9 mouse cellular contexts compared by ENCODE assay signal in the genomic region with DNA sequence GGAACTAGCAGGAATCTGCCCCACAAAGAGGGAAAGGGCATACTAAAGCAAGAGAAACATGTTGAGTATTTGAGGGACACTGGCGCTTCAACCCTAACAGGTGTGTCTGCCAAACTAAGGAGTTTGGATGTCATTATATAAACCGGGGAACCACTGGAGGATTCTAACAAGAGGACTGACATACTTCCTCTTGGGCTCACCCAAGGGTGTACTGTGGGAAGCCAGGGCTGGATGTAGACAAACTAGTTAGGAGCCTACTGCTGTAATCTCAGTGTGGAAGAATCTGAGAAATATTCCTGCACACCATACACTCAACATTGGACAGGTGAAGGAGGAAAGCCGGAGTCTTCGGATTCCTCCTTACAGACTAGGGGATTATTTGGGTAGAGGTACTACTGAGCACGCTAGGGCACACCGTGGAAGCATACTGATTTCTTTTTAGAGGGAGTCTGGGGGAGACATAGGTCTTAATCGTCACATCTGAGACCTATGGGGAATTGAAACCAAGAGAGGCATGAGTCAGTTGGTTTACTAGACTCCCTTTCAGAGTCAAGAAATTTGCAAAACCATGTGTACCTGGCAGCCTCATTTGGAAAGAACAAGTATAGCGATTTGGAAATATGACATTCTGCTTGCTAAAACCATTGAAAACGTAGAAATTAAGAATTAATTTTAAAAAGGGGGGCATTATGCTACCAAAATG. TPM values are rescaled to one million over a fixed set of nuclear protein-coding genes. Genes with fewer than 3 reads are reported as not detected.
DNase-seq lines count a peak whose midpoint lies in the region; ATAC-seq and TF ChIP-seq lines count a peak whose summit lies in the region.
"Had no signal": no experiment of that assay in that cellular context is flagged by ENCODE, and none has a peak within 500 bp of the region (broad histone marks: within the 10 kb centered on the region; RNA-seq: fewer than 3 reads in every experiment).

No protein-coding gene starts in this region.

- no peak for TF ChIP-seq CTCF in gastrocnemius, adult 2 months (IDR thresholded peaks at IDR 0.05)
- no peak for TF ChIP-seq CTCF in G1E (IDR thresholded peaks at IDR 0.05; ENCODE audit: low read depth, low read length)

- 68% methylated on average over 9 of the region's 9 CpGs for WGBS in hindbrain, embryonic 11.5 days

- peaks cover 36% of the 10 kb centered on the region for H3K4me1 ChIP-seq in G1E (ENCODE audit: insufficient read depth, low read depth, low read length)
- H3K4me1 ChIP-seq in hindbrain, embryonic 11.5 days (replicated peaks; ENCODE audit: control insufficient read depth, insufficient read depth, low read length) = 0 out of 2 replicates have a peak, but pooled peaks cover 2% of the 10 kb centered on the region

- peak overlapping the region; percentile 52 for H3K4me2 ChIP-seq in hindbrain, embryonic 11.5 days (replicated peaks; ENCODE audit: low read depth, low read length)

- H3K27me3 ChIP-seq in G1E (ENCODE audit: insufficient read depth, low read length) = no peaks in the 10 kb centered on the region
- H3K27me3 ChIP-seq in hindbrain, embryonic 11.5 days (ENCODE audit: control insufficient read depth, insufficient read depth, low read length) = no peaks in the 10 kb centered on the region
- H3K27me3 ChIP-seq: Patski had no signal

- peak overlapping the region; percentile 54; the same call in 1 of the 2 replicates for H3K9ac ChIP-seq in hindbrain, embryonic 11.5 days (ENCODE audit: low read depth, low read length)

- intact Hi-C loops in gastrocnemius, adult 2 months (cut with DNase I) = loop anchor here (1.0 to 5.0 kb wide), 2 partner anchors 54 to 174 kb away; partner anchors contain the start of gene G3bp2

- H3K36me3 ChIP-seq in G1E (replicated peaks) = peaks cover 24% of the 10 kb centered on the region
- H3K36me3 ChIP-seq in hindbrain, embryonic 11.5 days (ENCODE audit: control insufficient read depth, insufficient read depth, low read length) = no peaks in the 10 kb centered on the region

- H3K27ac ChIP-seq in gastrocnemius, adult 2 months = peak overlapping the region; percentile 99
- no peak overlapping the region for H3K27ac ChIP-seq in hindbrain, embryonic 11.5 days (ENCODE audit: low read depth, low read length)

- ATAC-seq in G1E (ENCODE audit: extremely low read depth, insufficient number of reproducible peaks, low FRiP score, poor library complexity, severe bottlenecking) = no peak
- ATAC-seq in hindbrain, embryonic 11.5 days (ENCODE audit: low FRiP score) = no peak
- ATAC-seq in megakaryocyte progenitor cell, adult 5-6 weeks (replicated peaks; ENCODE audit: poor library complexity) = peak; percentile 11; the same call in 1 of the 2 replicates

- DNase-seq in gastrocnemius, adult 2 months = no peak
- DNase-seq in gastrocnemius, postnatal 25 days = no peak
- DNase-seq in G1E (ENCODE audit: low spot score) (no peak), adipocyte (ENCODE audit: low spot score) (no peak)
- DNase-seq in hindbrain, embryonic 11.5 days (ENCODE audit: low spot score) = no peak
- DNase-seq in kidney, postnatal 14 days = no peak
- no peak for DNase-seq in left cerebral cortex, adult 18-20 months (ENCODE audit: low spot score in 2 of 2)

- H3K9me3 ChIP-seq in G1E (replicated peaks) = peaks cover 1% of the 10 kb centered on the region; the same call in 1 of the 2 replicates
- H3K9me3 ChIP-seq in hindbrain, embryonic 11.5 days (ENCODE audit: control insufficient read depth, low read length) = no peaks in the 10 kb centered on the region

- H3K4me3 ChIP-seq in gastrocnemius, adult 2 months = peak overlapping the region; percentile 77
- H3K4me3 ChIP-seq in G1E (ENCODE audit: low read depth, low read length) = peak overlapping the region; percentile 16; the same call in 1 of the 2 replicates
- H3K4me3 ChIP-seq in hindbrain, embryonic 11.5 days (ENCODE audit: low read depth, low read length) = peak overlapping the region; percentile 70

RNA-seq across cellular contexts. Expression of gene Uso1, which starts 1.1 kb away (rescaled TPM):
- 10 to 100 TPM; 63.2 to 72.3 TPM for total RNA-seq in gastrocnemius, adult 2 months (2021)
- 10 to 100 TPM; 56.6 to 58.4 TPM for total RNA-seq in gastrocnemius, postnatal 25 days (2021)
- total RNA-seq in G1E (2014; fragmentation: Nextera tagmentation) = 50.5 and 52.5 TPM in 2 replicates
- total RNA-seq in G1E (2017) = 21.3 and 21.9 TPM in 2 replicates
- polyA plus RNA-seq in G1E (2012) = 20.7 and 39.7 TPM in 2 replicates
- polyA plus RNA-seq in hindbrain, embryonic 11.5 days (2014; fragmentation: Nextera tagmentation; extraction: Ambion mirVana) = 31.3 and 34.1 TPM in 2 replicates
- 56.2 and 56.6 TPM in 2 replicates for total RNA-seq in megakaryocyte progenitor cell, adult 5-6 weeks (2015)
- total RNA-seq in megakaryocyte progenitor cell, adult 5-6 weeks (2017) = 22.5 and 23.5 TPM in 2 replicates
- 10 to 100 TPM; 77.8 to 80.2 TPM for total RNA-seq in left cerebral cortex, adult 18-20 months (2021)

RNA-seq across cellular contexts. Expression of gene G3bp2, which starts 53.2 kb away (rescaled TPM):
- total RNA-seq in gastrocnemius, adult 2 months (2021) = 10 to 100 TPM; 49.1 to 73.5 TPM
- 10 to 100 TPM; 48.8 to 51.7 TPM for total RNA-seq in gastrocnemius, postnatal 25 days (2021)
- 67.6 and 83.1 TPM in 2 replicates for total RNA-seq in G1E (2014; fragmentation: Nextera tagmentation)
- total RNA-seq in G1E (2017) = 89.8 and 101 TPM in 2 replicates
- 13.4 and 16.8 TPM in 2 replicates for polyA plus RNA-seq in G1E (2012)
- 333 and 359 TPM in 2 replicates for polyA plus RNA-seq in hindbrain, embryonic 11.5 days (2014; fragmentation: Nextera tagmentation; extraction: Ambion mirVana)
- total RNA-seq in megakaryocyte progenitor cell, adult 5-6 weeks (2015) = 91.0 and 97.5 TPM in 2 replicates
- total RNA-seq in megakaryocyte progenitor cell, adult 5-6 weeks (2017) = 122 and 128 TPM in 2 replicates
- total RNA-seq in left cerebral cortex, adult 18-20 months (2021) = 100 to 1,000 TPM; 245 to 252 TPM

Comparison
In these comparisons a context has a peak if more than half of its experiments do, and no peak if none do; other contexts are left out.
1. H3K4me3 ChIP-seq: peak in every context shown above with its lines; median percentile 77 in gastrocnemius, adult 2 months; 70 in hindbrain, embryonic 11.5 days; 16 in G1E.